Mouse (Mus musculus) hindbrain, embryonic 16.5 days (tissue): ENCODE data around the gene Add3. TPM values are rescaled to one million over a fixed set of nuclear protein-coding genes. Genes with fewer than 3 reads are reported as not detected.

Experiments
- ATAC-seq: fragments of 200-750 bp; cut with Nextera tagmentation; 2 replicates; pipeline ENCODE4 v1.8.0; 2017; ENCODE audit warnings: moderate TSS enrichment, moderate library complexity
- H3K27ac ChIP-seq: fragments of 300-500 bp; sonication (generic); 2 replicates; pipeline ENCODE4 v1.5.1; 2014; ENCODE audit warnings: low read depth, mild to moderate bottlenecking, control low read depth, low read length, moderate library complexity
- H3K27me3 ChIP-seq: fragments of 300-500 bp; sonication (generic); replicated peaks from 2 replicates; pipeline ENCODE4 v1.6.1; 2014; ENCODE audit warnings: low read length; ENCODE audit not compliant: control insufficient read depth, insufficient read depth
- H3K36me3 ChIP-seq: fragments of 300-500 bp; sonication (generic); 2 replicates; pipeline ENCODE4 v1.6.1; 2014; ENCODE audit warnings: mild to moderate bottlenecking, low read length, moderate library complexity, mixed read lengths; ENCODE audit not compliant: control insufficient read depth, insufficient read depth
- H3K4me1 ChIP-seq: fragments of 300-500 bp; sonication (generic); 2 replicates; pipeline ENCODE4 v1.6.1; 2014; ENCODE audit warnings: low read depth, low read length; ENCODE audit not compliant: control insufficient read depth, insufficient read depth
- H3K4me2 ChIP-seq: fragments of 300-500 bp; sonication (generic); 2 replicates; pipeline ENCODE4 v1.6.1; 2014; ENCODE audit warnings: mild to moderate bottlenecking, low read length, control low read depth, moderate library complexity
- H3K4me3 ChIP-seq: fragments of 300-500 bp; sonication (generic); 2 replicates; pipeline ENCODE4 v1.5.1; 2014; ENCODE audit warnings: mild to moderate bottlenecking, low read length, control low read depth, moderate library complexity
- H3K9ac ChIP-seq: fragments of 300-500 bp; sonication (generic); 2 replicates; pipeline ENCODE4 v1.6.1; 2014; ENCODE audit warnings: low read depth, mild to moderate bottlenecking, control low read depth, low read length, moderate library complexity
- H3K9me3 ChIP-seq: fragments of 300-500 bp; sonication (generic); 2 replicates; pipeline ENCODE4 v1.6.1; 2014; ENCODE audit warnings: mild to moderate bottlenecking, low read length, moderate library complexity; ENCODE audit not compliant: control insufficient read depth
- WGBS: fragments of 180-500 bp; shearing (Covaris S2); extraction: QIAGEN DNeasy Blood & Tissue Kit; methylation state at CpG from one replicate; pipeline ENCODE4 v1.1.7; 2014; 5-methylcytosine and 5-hydroxymethylcytosine counted together
- polyA plus RNA-seq: library from polyadenylated mRNA; unstranded; fragments of >200 nt; fragmentation: Nextera tagmentation; extraction: Ambion mirVana; gene quantifications from 2 replicates; pipeline ENCODE4 v1.2.1, GENCODE M21; 2015

Gene Add3
- polyA plus RNA-seq, 1 experiment from 2014 or later = 51.6 TPM

- no peaks in the 10 kb centered on the region for H3K4me1 ChIP-seq
- no peaks in the 10 kb centered on the region for H3K36me3 ChIP-seq
- H3K9ac ChIP-seq = no peak overlapping the region
- no peak for ATAC-seq
- no peak overlapping the region for H3K27ac ChIP-seq
- no peak overlapping the region for H3K4me2 ChIP-seq
- H3K9me3 ChIP-seq = no peaks in the 10 kb centered on the region
- WGBS = 58% methylated on average over 18 of the region's 18 CpGs
- H3K27me3 ChIP-seq = no peaks in the 10 kb centered on the region
- H3K4me3 ChIP-seq = no peak overlapping the region
Measured at GRCm38 (mm10) chr19:53127320-53128291, 12.6 kb upstream of the Add3 start.

- Histone ChIP-seq H3K27ac (no peak overlapping the region), H3K9me3 (no peaks in the 10 kb centered on the region), H3K36me3 (no peaks in the 10 kb centered on the region), H3K4me2 (no peak overlapping the region), H3K9ac (no peak overlapping the region), H3K27me3 (no peaks in the 10 kb centered on the region), H3K4me3 (no peak overlapping the region), H3K4me1 (no peaks in the 10 kb centered on the region)
- ATAC-seq = no peak
- 58% methylated on average over 13 of the region's 13 CpGs for WGBS
Measured at GRCm38 (mm10) chr19:53128494-53129337, 11.5 kb upstream of the Add3 start.

- Histone ChIP-seq H3K9ac (no peak overlapping the region), H3K9me3 (no peaks in the 10 kb centered on the region), H3K36me3 (no peaks in the 10 kb centered on the region), H3K4me1 (no peaks in the 10 kb centered on the region), H3K4me2 (no peak overlapping the region), H3K4me3 (no peak overlapping the region), H3K27ac (no peak overlapping the region), H3K27me3 (no peaks in the 10 kb centered on the region)
- 89% methylated on average over 15 of the region's 16 CpGs for whole genome bisulfite sequencing
- no peak for ATAC-seq
Measured at GRCm38 (mm10) chr19:53130399-53131175, 9.7 kb upstream of the Add3 start.

GRCm38 (mm10) chr19:53132471-53132870 lies 7.8 kb upstream of the Add3 start:
- Histone ChIP-seq H3K9me3 (no peaks in the 10 kb centered on the region), H3K4me3 (no peak overlapping the region), H3K27me3 (no peaks in the 10 kb centered on the region), H3K4me2 (no peak overlapping the region), H3K27ac (no peak overlapping the region), H3K9ac (no peak overlapping the region), H3K4me1 (no peaks in the 10 kb centered on the region), H3K36me3 (no peaks in the 10 kb centered on the region)
- ATAC-seq = no peak
- 85% methylated on average over 10 of the region's 10 CpGs for WGBS

GRCm38 (mm10) chr19:53136336-53137090 lies 3.7 kb upstream of the Add3 start:
- H3K27me3 ChIP-seq = 0 out of 2 replicates have a peak, but pooled peaks cover 3% of the 10 kb centered on the region
- WGBS = 73% methylated on average over 13 of the region's 13 CpGs
- ATAC-seq = no peak

GRCm38 (mm10) chr19:53137116-53137670 lies 3.0 kb upstream of the Add3 start:
- Histone ChIP-seq H3K4me1 (peaks cover 5% of the 10 kb centered on the region), H3K27ac (no peak overlapping the region), H3K4me2 (no peak overlapping the region), H3K9me3 (no peaks in the 10 kb centered on the region), H3K9ac (no peak overlapping the region), H3K36me3 (no peaks in the 10 kb centered on the region), H3K4me3 (no peak overlapping the region), H3K27me3 (0 out of 2 replicates have a peak, but pooled peaks cover 3% of the 10 kb centered on the region)
- 47% methylated on average over 4 of the region's 4 CpGs for WGBS
- ATAC-seq = no peak

More at GRCm38 (mm10) chr19:53136336-53137090, 3.7 kb upstream of the Add3 start:
- H3K9ac ChIP-seq = no peak overlapping the region
- H3K4me2 ChIP-seq = no peak overlapping the region
- no peaks in the 10 kb centered on the region for H3K9me3 ChIP-seq
- peaks cover 3% of the 10 kb centered on the region for H3K4me1 ChIP-seq
- no peak overlapping the region for H3K4me3 ChIP-seq
- H3K36me3 ChIP-seq = no peaks in the 10 kb centered on the region
- H3K27ac ChIP-seq = no peak overlapping the region

- Histone ChIP-seq H3K27me3 (0 out of 2 replicates have a peak, but pooled peaks cover 3% of the 10 kb centered on the region), H3K27ac (peak overlapping the region; percentile 80), H3K9ac (peak overlapping the region; percentile 72), H3K4me1 (peaks cover 16% of the 10 kb centered on the region), H3K9me3 (no peaks in the 10 kb centered on the region), H3K36me3 (no peaks in the 10 kb centered on the region), H3K4me3 (peak overlapping the region; percentile 85), H3K4me2 (peak overlapping the region; percentile 88)
- ATAC-seq = no peak
- WGBS = 3% methylated on average over 6 of the region's 6 CpGs
Measured at GRCm38 (mm10) chr19:53140804-53141250, 584 bp downstream of the Add3 start.
